Mouse (Mus musculus) neural tube, embryonic 11.5 days (tissue): ENCODE data around the gene Bsn. TPM values are rescaled to one million over a fixed set of nuclear protein-coding genes. Genes with fewer than 3 reads are reported as not detected.
A peak's percentile ranks its signal among the peaks of the same experiment; 100 is the strongest.

Experiments used
- ATAC-seq: fragments of 200-750 bp; cut with Nextera tagmentation; 2 replicates; pipeline ENCODE4 v1.8.0; 2017; ENCODE audit warnings: moderate number of reproducible peaks, mild to moderate bottlenecking, moderate TSS enrichment, moderate library complexity; ENCODE audit not compliant: insufficient read depth, low FRiP score, low TSS enrichment
- DNase-seq: peaks from one replicate; pipeline ENCODE4 v3.0.0-alpha.2; 2015; ENCODE audit warnings: low spot score
- H3K27ac ChIP-seq: fragments of 300-500 bp; sonication (generic); 2 replicates; pipeline ENCODE4 v1.5.1; 2014; ENCODE audit warnings: low read depth, mild to moderate bottlenecking, low read length
- H3K27me3 ChIP-seq: fragments of 300-500 bp; sonication (generic); 2 replicates; pipeline ENCODE4 v1.6.1; 2014; ENCODE audit warnings: mild to moderate bottlenecking, low read length, mixed read lengths; ENCODE audit not compliant: control insufficient read depth, insufficient read depth
- H3K36me3 ChIP-seq: fragments of 300-500 bp; sonication (generic); 2 replicates; pipeline ENCODE4 v1.6.1; 2014; ENCODE audit warnings: mild to moderate bottlenecking, low read length, moderate library complexity, mixed read lengths; ENCODE audit not compliant: control insufficient read depth, insufficient read depth
- H3K4me1 ChIP-seq: fragments of 300-500 bp; sonication (generic); 2 replicates; pipeline ENCODE4 v1.6.1; 2014; ENCODE audit warnings: low read length, mixed read lengths; ENCODE audit not compliant: control insufficient read depth, insufficient read depth
- H3K4me2 ChIP-seq: fragments of 300-500 bp; sonication (generic); 2 replicates; pipeline ENCODE4 v1.6.1; 2014; ENCODE audit warnings: low read depth, mild to moderate bottlenecking, moderate library complexity
- H3K4me3 ChIP-seq: fragments of 300-500 bp; sonication (generic); 2 replicates; pipeline ENCODE4 v1.5.1; 2014; ENCODE audit warnings: low read depth, low read length
- H3K9ac ChIP-seq: fragments of 300-500 bp; sonication (generic); 2 replicates; pipeline ENCODE4 v1.6.1; 2014; ENCODE audit warnings: mild to moderate bottlenecking, low read length
- H3K9me3 ChIP-seq: fragments of 300-500 bp; sonication (generic); 2 replicates; pipeline ENCODE4 v1.6.1; 2016; ENCODE audit warnings: low read length; ENCODE audit not compliant: control insufficient read depth
- WGBS: fragments of 180-500 bp; shearing (Covaris S2); extraction: QIAGEN DNeasy Blood & Tissue Kit; methylation state at CpG from one replicate; pipeline ENCODE4 v1.1.7; 2014; 5-methylcytosine and 5-hydroxymethylcytosine counted together
- polyA plus RNA-seq: library from polyadenylated mRNA; unstranded; fragments of >200 nt; fragmentation: Nextera tagmentation; extraction: Ambion mirVana; gene quantifications from 2 replicates; pipeline ENCODE4 v1.2.1, GENCODE M21; 2014

Gene Bsn
- polyA plus RNA-seq, 1 experiment from 2014 or later: 4.3 TPM

- H3K27me3 ChIP-seq: peaks cover 33% of the 10 kb centered on the region
Measured at GRCm38 (mm10) chr9:108080168-108080567, 110.0 kb downstream of the Bsn start, which contains the start of gene Mst1. Gene Mst1 (plus strand): TSS chr9:108080436.

GRCm38 (mm10) chr9:108073141-108073930 is 116.8 kb downstream of the Bsn start:
- no peaks in the 10 kb centered on the region for H3K27me3 ChIP-seq
- no peak for ATAC-seq
- no peak overlapping the region for H3K4me2 ChIP-seq
- no peaks in the 10 kb centered on the region for H3K36me3 ChIP-seq
- 70% methylated on average over 7 of the region's 7 CpGs for WGBS
- no peaks in the 10 kb centered on the region for H3K9me3 ChIP-seq
- no peak overlapping the region for H3K9ac ChIP-seq
- H3K4me3 ChIP-seq: no peak overlapping the region
- DNase-seq: no peak
- H3K27ac ChIP-seq: no peak overlapping the region
- H3K4me1 ChIP-seq: peaks cover 3% of the 10 kb centered on the region; the same call in 1 of the 2 replicates

More at GRCm38 (mm10) chr9:108080168-108080567, 110.0 kb downstream of the Bsn start, which contains the start of gene Mst1:
- peak within 1 kb of the TSS; percentile 57 for H3K4me3 ChIP-seq
- H3K9me3 ChIP-seq: no peaks in the 10 kb centered on the region
- DNase-seq: no peak
- H3K27ac ChIP-seq: no peak within 1 kb of the TSS
- whole genome bisulfite sequencing: 77% methylated on average over 5 of the region's 5 CpGs
- peaks cover 7% of the 10 kb centered on the region; the same call in 1 of the 2 replicates for H3K4me1 ChIP-seq
- peak within 1 kb of the TSS; percentile 81 for H3K4me2 ChIP-seq
- H3K9ac ChIP-seq: peak within 1 kb of the TSS; percentile 79
- ATAC-seq: no peak
- no peaks in the 10 kb centered on the region for H3K36me3 ChIP-seq

GRCm38 (mm10) chr9:108072481-108072924 is 117.7 kb downstream of the Bsn start:
- Histone ChIP-seq H3K27me3 (no peaks in the 10 kb centered on the region), H3K9ac (no peak overlapping the region), H3K36me3 (no peaks in the 10 kb centered on the region), H3K4me1 (no peaks in the 10 kb centered on the region), H3K4me2 (no peak overlapping the region), H3K9me3 (no peaks in the 10 kb centered on the region), H3K4me3 (no peak overlapping the region), H3K27ac (no peak overlapping the region)
- WGBS: 75% methylated on average over 9 of the region's 9 CpGs
- no peak for ATAC-seq
- no peak for DNase-seq

DNA sequence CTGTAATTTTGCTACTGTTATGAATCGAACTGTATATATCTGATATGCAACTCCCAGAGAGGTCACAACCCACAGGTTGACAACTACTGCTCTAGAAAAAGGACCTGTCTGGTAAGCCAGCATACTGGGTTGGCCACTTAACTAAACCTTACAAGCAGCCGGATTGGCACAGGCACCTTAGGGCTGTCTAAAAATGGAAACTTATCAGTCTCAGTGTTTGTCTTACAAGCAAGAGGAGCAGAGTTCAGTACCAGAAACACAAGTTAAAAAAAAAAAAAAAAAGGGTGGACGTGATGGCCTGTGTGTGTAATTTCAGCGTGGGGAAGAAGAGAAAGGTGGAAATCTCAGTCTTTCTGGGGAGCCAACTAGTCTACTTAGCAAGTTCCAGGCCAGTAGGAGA is 118.4 kb downstream of the Bsn start:
- DNase-seq (no peak), ATAC-seq (no peak)
- Histone ChIP-seq H3K4me3 (no peak overlapping the region), H3K27ac (no peak overlapping the region), H3K9ac (no peak overlapping the region), H3K27me3 (no peaks in the 10 kb centered on the region), H3K4me1 (no peaks in the 10 kb centered on the region), H3K4me2 (no peak overlapping the region), H3K9me3 (no peaks in the 10 kb centered on the region), H3K36me3 (no peaks in the 10 kb centered on the region)
- WGBS: 92% methylated on average over 4 of the region's 4 CpGs

DNA sequence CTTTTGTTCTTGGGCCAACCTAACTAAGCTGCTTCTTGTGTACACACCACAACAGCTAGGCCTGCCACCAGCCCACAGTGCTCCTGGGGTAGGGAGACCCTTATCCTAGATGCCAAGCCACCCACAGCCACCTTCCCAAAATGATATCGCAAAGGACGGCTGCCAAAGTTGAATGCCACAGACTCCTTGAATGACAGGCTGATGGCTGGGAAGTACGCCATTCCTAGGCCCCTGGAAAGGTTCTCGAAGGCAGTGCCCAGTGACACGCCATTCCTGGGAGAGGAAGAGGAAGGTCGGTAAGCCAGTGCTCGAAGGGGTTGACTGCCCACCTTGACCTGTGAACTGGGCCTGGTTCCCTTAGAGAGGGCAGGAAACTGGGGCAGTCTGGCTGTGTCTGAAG is 120.7 kb downstream of the Bsn start:
- Histone ChIP-seq H3K4me3 (no peak overlapping the region), H3K4me1 (no peaks in the 10 kb centered on the region), H3K27me3 (no peaks in the 10 kb centered on the region), H3K4me2 (no peak overlapping the region), H3K9ac (no peak overlapping the region), H3K27ac (no peak overlapping the region), H3K9me3 (no peaks in the 10 kb centered on the region), H3K36me3 (no peaks in the 10 kb centered on the region; the same call in 1 of the 2 replicates)
- ATAC-seq: no peak
- no peak for DNase-seq
- WGBS: 96% methylated on average over 7 of the region's 7 CpGs

GRCm38 (mm10) chr9:108069007-108069406 is 121.2 kb downstream of the Bsn start:
- ATAC-seq: no peak
- WGBS: 85% methylated on average over 9 of the region's 9 CpGs
- Histone ChIP-seq H3K36me3 (peaks cover 2% of the 10 kb centered on the region; the same call in 1 of the 2 replicates), H3K4me3 (no peak overlapping the region), H3K27ac (no peak overlapping the region), H3K9me3 (no peaks in the 10 kb centered on the region), H3K27me3 (no peaks in the 10 kb centered on the region), H3K4me2 (no peak overlapping the region), H3K4me1 (no peaks in the 10 kb centered on the region), H3K9ac (no peak overlapping the region)
- DNase-seq: no peak

DNA sequence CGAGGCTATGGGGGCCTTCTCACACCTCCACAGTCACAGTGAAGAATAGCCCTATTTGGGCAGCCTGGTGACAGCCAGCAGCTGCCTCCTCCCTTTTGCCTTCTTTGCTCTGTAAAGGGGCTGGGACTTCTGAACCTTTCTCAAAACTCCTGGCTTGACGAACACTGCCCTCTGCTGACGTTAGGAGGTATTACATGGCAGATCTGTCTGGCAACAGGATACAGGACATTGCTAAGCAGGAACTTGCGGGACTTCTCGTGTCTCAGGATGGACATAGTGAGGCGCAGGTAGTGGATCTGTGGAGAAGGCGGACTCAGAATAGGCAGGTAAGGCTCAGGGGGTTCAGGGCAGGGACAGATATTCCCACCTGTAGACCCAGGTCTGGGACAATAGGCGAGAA is 122.3 kb downstream of the Bsn start:
- H3K36me3 ChIP-seq: peaks cover 4% of the 10 kb centered on the region; the same call in 1 of the 2 replicates
- H3K9me3 ChIP-seq: no peaks in the 10 kb centered on the region
- DNase-seq (peak; percentile 82), ATAC-seq (no peak)
- H3K27me3 ChIP-seq: no peaks in the 10 kb centered on the region
- no peak overlapping the region for H3K9ac ChIP-seq
- no peak overlapping the region for H3K27ac ChIP-seq
- 20% methylated on average over 8 of the region's 8 CpGs for whole genome bisulfite sequencing
- no peak overlapping the region for H3K4me3 ChIP-seq
- no peaks in the 10 kb centered on the region for H3K4me1 ChIP-seq
- H3K4me2 ChIP-seq: no peak overlapping the region

DNA sequence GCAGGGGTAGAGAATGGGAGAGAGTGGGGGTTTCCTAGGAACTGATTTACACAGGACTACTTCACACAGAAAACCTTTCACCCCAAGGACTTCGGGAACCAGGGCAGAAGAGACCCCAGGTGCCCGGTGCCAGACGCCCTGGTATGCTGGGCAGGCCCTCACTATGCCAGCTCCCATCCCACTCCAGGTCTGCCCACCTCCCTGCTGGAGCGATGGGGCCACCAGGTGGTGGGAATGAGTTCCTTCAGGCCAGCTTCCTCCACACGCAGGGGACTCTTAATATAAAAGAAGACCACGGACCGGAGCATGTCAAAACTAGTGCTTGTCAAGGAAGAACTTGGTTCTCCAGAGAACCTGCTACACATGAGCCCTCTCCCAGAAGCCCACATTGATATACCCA is 123.0 kb downstream of the Bsn start:
- no peak overlapping the region for H3K4me3 ChIP-seq
- DNase-seq (no peak), ATAC-seq (no peak)
- no peaks in the 10 kb centered on the region for H3K27me3 ChIP-seq
- no peak overlapping the region for H3K9ac ChIP-seq
- H3K9me3 ChIP-seq: no peaks in the 10 kb centered on the region
- 87% methylated on average over 7 of the region's 7 CpGs for WGBS
- no peak overlapping the region for H3K27ac ChIP-seq
- H3K4me2 ChIP-seq: no peak overlapping the region
- no peaks in the 10 kb centered on the region for H3K4me1 ChIP-seq
- H3K36me3 ChIP-seq: peaks cover 4% of the 10 kb centered on the region; the same call in 1 of the 2 replicates

GRCm38 (mm10) chr9:108065491-108066011 is 124.6 kb downstream of the Bsn start:
- Histone ChIP-seq H3K36me3 (peaks cover 4% of the 10 kb centered on the region; the same call in 1 of the 2 replicates), H3K9ac (no peak overlapping the region), H3K9me3 (no peaks in the 10 kb centered on the region), H3K27me3 (no peaks in the 10 kb centered on the region), H3K27ac (no peak overlapping the region), H3K4me2 (no peak overlapping the region), H3K4me1 (no peaks in the 10 kb centered on the region), H3K4me3 (no peak overlapping the region)
- 60% methylated on average over 5 of the region's 5 CpGs for WGBS
- ATAC-seq: no peak
- peak; percentile 60 for DNase-seq
